Mouse (Mus musculus): ENCODE data around the gene Gnl1.

GRCm38 (mm10) chr17:35939108-35939507 lies 40.5 kb upstream of the Gnl1 start:
- no peak for TF ChIP-seq POLR2AphosphoS5 (IDR thresholded peaks at IDR 0.05; ENCODE audit: insufficient replicate concordance, low read depth, low read length)
- no peak for TF ChIP-seq CTCF (IDR thresholded peaks at IDR 0.05; ENCODE audit: low read depth, low read length)
- TF ChIP-seq GATA1 (IDR thresholded peaks at IDR 0.05; ENCODE audit: borderline replicate concordance, low read length), result no peak

All from G1E (cell line).